Mouse (Mus musculus) myocyte (in vitro differentiated cells): ENCODE data around the gene Krtap4-16. TPM values are rescaled to one million over a fixed set of nuclear protein-coding genes. Genes with fewer than 3 reads are reported as not detected.
"Not testable (repeated sequence)": the region's sequence is repeated elsewhere in the genome, so short reads cannot be mapped to it uniquely, and the experiment has no call there.

Experiments
- H3K27me3 ChIP-seq: one replicate; pipeline ENCODE4 v1.6.1; 2011; ENCODE audit not compliant: control insufficient read depth, insufficient read depth, insufficient read length
- H3K36me3 ChIP-seq: one replicate; pipeline ENCODE4 v1.6.1; 2011; ENCODE audit not compliant: control insufficient read depth, insufficient read depth
- H3K4me2 ChIP-seq: one replicate; pipeline ENCODE4 v1.6.1; 2011; ENCODE audit warnings: low read depth, control low read depth
- H3K4me3 ChIP-seq: one replicate; pipeline ENCODE4 v1.5.1; 2011; ENCODE audit warnings: mild to moderate bottlenecking, control low read depth, moderate library complexity
- H3K79me2 ChIP-seq: one replicate; pipeline ENCODE4 v1.6.1; 2011; ENCODE audit not compliant: control insufficient read depth, insufficient read depth
- H3ac ChIP-seq: one replicate; pipeline ENCODE4 v1.6.1; 2011; ENCODE audit not compliant: control insufficient read depth, insufficient read length
- CEBPB ChIP-seq: IDR thresholded peaks from 2 replicates; pipeline ENCODE4 v1.6.1; 2011; ENCODE audit warnings: mild to moderate bottlenecking, moderate library complexity; ENCODE audit not compliant: poor library complexity, insufficient read depth, severe bottlenecking
- E2F4 ChIP-seq: IDR thresholded peaks from one replicate; pipeline ENCODE4 v1.6.1; 2011; ENCODE audit warnings: mild to moderate bottlenecking, control low read depth, moderate library complexity; ENCODE audit not compliant: insufficient read depth
- MAX ChIP-seq: IDR thresholded peaks from one replicate; pipeline ENCODE4 v1.6.1; 2011; ENCODE audit warnings: low read depth, mild to moderate bottlenecking, control low read depth
- MYOD1 ChIP-seq, 3 experiments: IDR thresholded peaks; one replicate each; pipeline ENCODE4 v1.6.1; 2011; ENCODE audit warnings: control low read depth in 2 of 3, low read depth in 2 of 3, mild to moderate bottlenecking in 2 of 3, moderate library complexity in 1 of 3; ENCODE audit not compliant: insufficient read length in 2 of 3, control insufficient read depth in 1 of 3
- MYOG ChIP-seq, 3 experiments: IDR thresholded peaks; one replicate each; pipeline ENCODE4 v1.6.1; 2011; ENCODE audit warnings: control low read depth in 2 of 3, low read depth in 2 of 3, mild to moderate bottlenecking in 2 of 3; ENCODE audit not compliant: insufficient read length in 2 of 3, control insufficient read depth in 1 of 3, insufficient read depth in 1 of 3
- POLR2A ChIP-seq: IDR thresholded peaks from one replicate; pipeline ENCODE4 v1.6.1; 2011; ENCODE audit warnings: low read depth, mild to moderate bottlenecking, control low read depth, moderate library complexity; ENCODE audit not compliant: insufficient read length
- POLR2AphosphoS2 ChIP-seq: IDR thresholded peaks from one replicate; pipeline ENCODE4 v1.6.1; 2011; ENCODE audit warnings: low read depth, control low read depth; ENCODE audit not compliant: insufficient read length
- REST ChIP-seq: IDR thresholded peaks from one replicate; pipeline ENCODE4 v1.6.1; 2011; ENCODE audit warnings: mild to moderate bottlenecking, control low read depth, moderate library complexity; ENCODE audit not compliant: insufficient read depth, insufficient read length
- SRF ChIP-seq: IDR thresholded peaks from one replicate; pipeline ENCODE4 v1.6.1; 2011; ENCODE audit warnings: low read depth; ENCODE audit not compliant: control insufficient read depth, insufficient read length
- TCF12 ChIP-seq: IDR thresholded peaks from one replicate; pipeline ENCODE4 v1.6.1; 2011; ENCODE audit warnings: mild to moderate bottlenecking, control low read depth; ENCODE audit not compliant: poor library complexity, insufficient read depth, severe bottlenecking
- TCF3 ChIP-seq: IDR thresholded peaks from one replicate; pipeline ENCODE4 v1.6.1; 2011; ENCODE audit warnings: low read depth, control low read depth; ENCODE audit not compliant: insufficient read length
- USF1 ChIP-seq: IDR thresholded peaks from one replicate; pipeline ENCODE4 v1.6.1; 2011; ENCODE audit warnings: low read depth, mild to moderate bottlenecking, control low read depth, moderate library complexity
- polyA plus RNA-seq: library from polyadenylated mRNA; unstranded; fragments of >200 nt; fragmentation: generic; extraction: Trizol; gene quantifications from one replicate; pipeline ENCODE4 v1.2.1, GENCODE M21; 2012; ENCODE audit warnings: missing spikeins

The Krtap4-16 gene
- polyA plus RNA-seq, 1 experiment = not detected

DNA sequence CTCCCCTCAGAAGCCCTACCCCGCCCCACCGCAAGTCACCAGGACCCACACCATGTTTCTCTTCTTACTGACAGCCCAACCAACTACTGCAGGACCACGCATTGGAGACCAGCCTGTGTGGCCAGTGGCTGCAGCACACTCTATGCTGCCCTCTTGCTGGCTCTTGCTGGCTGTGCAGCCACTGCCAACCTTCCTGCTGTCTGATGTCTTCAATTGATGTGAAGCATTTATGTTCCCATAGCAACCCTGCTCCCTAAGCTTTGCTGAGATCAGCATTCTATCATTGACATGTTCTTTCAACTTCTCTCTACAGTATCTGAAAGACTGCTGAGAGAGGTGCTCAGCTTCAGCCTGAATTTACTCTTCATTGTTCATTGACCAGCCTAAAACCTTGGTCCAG, 2.7 kb upstream of the Krtap4-16 start:
- Histone ChIP-seq H3K4me2 (no peak overlapping the region), H3K79me2 (no peaks in the 10 kb centered on the region), H3K36me3 (no peaks in the 10 kb centered on the region), H3ac (no peak overlapping the region), H3K27me3 (no peaks in the 10 kb centered on the region), H3K4me3 (no peak overlapping the region)
- TF ChIP-seq MAX (no peak), POLR2AphosphoS2 (no peak), SRF (no peak), TCF3 (no peak), MYOG (IDR thresholded peaks at IDR 0.05; ENCODE audit: control insufficient read depth in 1 of 3, insufficient read depth in 1 of 3, insufficient read length in 2 of 3, low read depth in 2 of 3) (no peak), POLR2A (no peak), USF1 (no peak), E2F4 (no peak), REST (no peak), TCF12 (no peak), MYOD1 (IDR thresholded peaks at IDR 0.05; ENCODE audit: control insufficient read depth in 1 of 3, insufficient read length in 2 of 3, low read depth in 2 of 3) (no peak), CEBPB (no peak)

- H3K79me2 ChIP-seq = no peaks in the 10 kb centered on the region
- TF ChIP-seq MYOD1 (IDR thresholded peaks at IDR 0.05; ENCODE audit: control insufficient read depth in 1 of 3, insufficient read length in 2 of 3, low read depth in 2 of 3) (peak in 2 of 3 experiments; percentile 39 to 56), MYOG (IDR thresholded peaks at IDR 0.05; ENCODE audit: control insufficient read depth in 1 of 3, insufficient read depth in 1 of 3, insufficient read length in 2 of 3, low read depth in 2 of 3) (peak in 2 of 3 experiments; percentile 2 to 32), USF1 (no peak), POLR2AphosphoS2 (no peak), E2F4 (no peak)
- H3ac ChIP-seq = no peak overlapping the region
- no peaks in the 10 kb centered on the region for H3K36me3 ChIP-seq
- H3K4me2 ChIP-seq = no peak overlapping the region
- no peaks in the 10 kb centered on the region for H3K27me3 ChIP-seq
- no peak overlapping the region for H3K4me3 ChIP-seq
Observed at GRCm38 (mm10) chr11:99846746-99847145, 4.7 kb downstream of the Krtap4-16 start.

- H3K36me3 ChIP-seq = no peaks in the 10 kb centered on the region
- H3ac ChIP-seq = no peak overlapping the region
- no peak overlapping the region for H3K4me3 ChIP-seq
- H3K4me2 ChIP-seq = no peak overlapping the region
- TF ChIP-seq MYOG (IDR thresholded peaks at IDR 0.05; ENCODE audit: control insufficient read depth in 1 of 3, insufficient read depth in 1 of 3, insufficient read length in 2 of 3, low read depth in 2 of 3) (no peak), TCF12 (no peak), POLR2AphosphoS2 (no peak), POLR2A (no peak), SRF (no peak), USF1 (no peak), TCF3 (no peak), CEBPB (no peak), E2F4 (no peak), REST (no peak), MAX (no peak), MYOD1 (IDR thresholded peaks at IDR 0.05; ENCODE audit: control insufficient read depth in 1 of 3, insufficient read length in 2 of 3, low read depth in 2 of 3) (no peak)
- H3K27me3 ChIP-seq = no peaks in the 10 kb centered on the region
- H3K79me2 ChIP-seq = no peaks in the 10 kb centered on the region
Observed at GRCm38 (mm10) chr11:99842185-99842584, 9.2 kb downstream of the Krtap4-16 start.

DNA sequence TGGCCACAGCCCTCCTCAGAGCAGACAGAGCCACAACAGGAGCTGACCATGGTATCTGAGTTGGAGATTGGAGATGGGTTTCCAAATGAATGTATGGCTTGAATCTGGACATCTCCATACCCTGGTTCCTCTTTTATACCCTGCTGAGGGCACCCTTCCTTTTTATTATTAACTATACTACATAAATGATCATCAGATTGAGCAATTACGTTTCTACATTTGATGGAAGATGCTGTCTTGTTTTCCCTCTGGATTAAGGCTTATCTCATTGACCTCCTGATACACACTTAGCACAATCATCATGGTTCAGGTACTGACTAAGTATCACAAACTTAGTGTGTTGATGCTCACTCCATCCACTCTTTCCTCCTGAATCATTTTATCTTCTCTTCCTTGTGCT, 13.4 kb downstream of the Krtap4-16 start, which contains the start of gene 2300003K06Rik:
2300003K06Rik (minus strand) TSS at position 101 of the 400 bp plus-strand sequence.
- Histone ChIP-seq H3K27me3 (no peaks in the 10 kb centered on the region), H3K4me3 (no peak within 1 kb of the TSS), H3K4me2 (no peak within 1 kb of the TSS), H3K79me2 (no peaks in the 10 kb centered on the region), H3K36me3 (no peaks in the 10 kb centered on the region), H3ac (no peak within 1 kb of the TSS)
- TF ChIP-seq MAX (no peak), MYOD1 (IDR thresholded peaks at IDR 0.05; ENCODE audit: control insufficient read depth in 1 of 3, insufficient read length in 2 of 3, low read depth in 2 of 3) (no peak), POLR2AphosphoS2 (no peak), MYOG (IDR thresholded peaks at IDR 0.05; ENCODE audit: control insufficient read depth in 1 of 3, insufficient read depth in 1 of 3, insufficient read length in 2 of 3, low read depth in 2 of 3) (no peak), POLR2A (no peak), TCF3 (no peak), E2F4 (no peak), TCF12 (no peak), REST (no peak)

DNA sequence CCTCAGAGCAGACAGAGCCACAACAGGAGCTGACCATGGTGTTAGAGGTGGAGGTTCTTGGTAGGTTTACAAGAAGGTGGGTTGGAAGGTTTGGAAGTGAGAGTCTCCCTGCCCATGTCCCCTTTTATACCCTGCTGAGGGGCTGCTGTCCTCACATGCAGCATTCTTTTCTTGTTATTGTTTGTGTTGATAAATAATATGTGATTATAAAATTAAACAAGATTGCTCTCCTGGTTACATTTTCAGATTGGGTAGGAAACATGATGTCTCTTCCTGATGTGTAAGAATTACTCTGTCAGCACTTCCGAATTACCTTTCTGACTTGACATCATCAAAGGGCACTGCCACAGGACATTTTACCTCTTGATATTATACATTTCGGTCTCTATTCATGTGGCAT, 35.8 kb downstream of the Krtap4-16 start, which contains the start of gene Gm11564:
Gm11564 (minus strand) TSS at position 101 of the 400 bp plus-strand sequence.
- H3ac ChIP-seq, H3K4me3 ChIP-seq, H3K4me2 ChIP-seq, H3K27me3 ChIP-seq, H3K79me2 ChIP-seq, H3K36me3 ChIP-seq: not testable (repeated sequence)

- not testable (repeated sequence) for H3K27me3 ChIP-seq, H3K79me2 ChIP-seq, H3K4me3 ChIP-seq, H3K4me2 ChIP-seq, H3ac ChIP-seq, H3K36me3 ChIP-seq
Observed at GRCm38 (mm10) chr11:99809792-99810191, 41.6 kb downstream of the Krtap4-16 start, which contains the start of gene Krtap4-13. TSS of gene Krtap4-13 (minus strand) at chr11:99809892.

DNA sequence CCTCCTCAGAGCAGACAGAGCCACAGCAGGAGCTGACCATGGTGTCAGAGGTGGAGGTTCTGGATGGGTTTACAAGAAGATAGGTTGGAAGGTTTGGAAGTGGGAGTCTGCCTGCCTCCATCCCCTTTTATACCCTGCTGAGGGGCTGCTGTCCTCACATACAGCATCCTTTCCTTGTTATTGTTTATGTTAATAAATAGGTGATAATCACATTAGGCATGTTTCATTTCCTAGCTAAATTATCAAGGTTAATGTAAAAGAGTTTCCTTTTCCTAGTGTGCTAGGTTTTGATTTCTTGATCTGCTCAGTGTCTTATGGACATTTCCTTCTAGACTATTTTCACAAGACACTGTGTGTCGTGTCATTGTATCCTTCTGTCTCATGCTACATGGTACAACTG, 47.1 kb downstream of the Krtap4-16 start, which contains the start of gene Gm11554:
Gm11554 (minus strand) TSS at position 101 of the 400 bp plus-strand sequence.
- not testable (repeated sequence) for H3ac ChIP-seq, H3K4me2 ChIP-seq, H3K79me2 ChIP-seq, H3K27me3 ChIP-seq, H3K4me3 ChIP-seq, H3K36me3 ChIP-seq
